Mouse (Mus musculus): ENCODE results near the gene Hoxa3.

Hoxa3 gene

GRCm38 (mm10) chr6:52246916-52247315 is 33.8 kb upstream of the Hoxa3 start:
- no peak for DNase-seq (ENCODE audit: low read depth, low spot score)

GRCm38 (mm10) chr6:52246403-52246803 is 33.3 kb upstream of the Hoxa3 start:
- no peak for DNase-seq (ENCODE audit: low read depth, low spot score)

- no peak for DNase-seq (ENCODE audit: low read depth, low spot score)
Observed at GRCm38 (mm10) chr6:52245757-52246142, 32.6 kb upstream of the Hoxa3 start, which contains the start of gene Hoxa11. Gene Hoxa11 (minus strand): TSS chr6:52245810.

- no peak for DNase-seq (ENCODE audit: low read depth, low spot score)
Observed at GRCm38 (mm10) chr6:52245040-52245756, 32.1 kb upstream of the Hoxa3 start.

- DNase-seq (ENCODE audit: low read depth, low spot score): no peak
Observed at GRCm38 (mm10) chr6:52244471-52245039, 31.4 kb upstream of the Hoxa3 start.

GRCm38 (mm10) chr6:52243681-52244121 is 30.6 kb upstream of the Hoxa3 start:
- DNase-seq (ENCODE audit: low read depth, low spot score): no peak

- no peak for DNase-seq (ENCODE audit: low read depth, low spot score)
Observed at GRCm38 (mm10) chr6:52242801-52243332, 29.7 kb upstream of the Hoxa3 start.

GRCm38 (mm10) chr6:52241001-52241621 is 28.0 kb upstream of the Hoxa3 start:
- no peak for DNase-seq (ENCODE audit: low read depth, low spot score)

GRCm38 (mm10) chr6:52240389-52241000 is 27.4 kb upstream of the Hoxa3 start, which contains the start of gene Hoxa10:
Gene Hoxa10 (minus strand): TSS chr6:52240854.
- DNase-seq (ENCODE audit: low read depth, low spot score): no peak

GRCm38 (mm10) chr6:52239625-52240388 is 26.7 kb upstream of the Hoxa3 start:
- DNase-seq (ENCODE audit: low read depth, low spot score): no peak

GRCm38 (mm10) chr6:52238976-52239375 is 25.8 kb upstream of the Hoxa3 start:
- DNase-seq (ENCODE audit: low read depth, low spot score): no peak

GRCm38 (mm10) chr6:52238155-52238545 is 25.0 kb upstream of the Hoxa3 start:
- DNase-seq (ENCODE audit: low read depth, low spot score): no peak

GRCm38 (mm10) chr6:52237346-52238154 is 24.4 kb upstream of the Hoxa3 start:
- DNase-seq (ENCODE audit: low read depth, low spot score): no peak

GRCm38 (mm10) chr6:52236806-52237205 is 23.7 kb upstream of the Hoxa3 start:
- no peak for DNase-seq (ENCODE audit: low read depth, low spot score)

GRCm38 (mm10) chr6:52235866-52236265 is 22.7 kb upstream of the Hoxa3 start:
- DNase-seq (ENCODE audit: low read depth, low spot score): no peak

- DNase-seq (ENCODE audit: low read depth, low spot score): no peak
Observed at GRCm38 (mm10) chr6:52235267-52235666, 22.1 kb upstream of the Hoxa3 start.

- no peak for DNase-seq (ENCODE audit: low read depth, low spot score)
Observed at GRCm38 (mm10) chr6:52234428-52235140, 21.4 kb upstream of the Hoxa3 start.

GRCm38 (mm10) chr6:52233546-52234427 is 20.7 kb upstream of the Hoxa3 start:
- no peak for DNase-seq (ENCODE audit: low read depth, low spot score)

Data from c-Kit-negative CD71-positive TER-119-positive erythroid progenitor cells, embryonic 14.5 days (primary cell).